Mouse (Mus musculus): Measurements from ENCODE around the gene Pam. TPM values are rescaled to one million over a fixed set of nuclear protein-coding genes. Genes with fewer than 3 reads are reported as not detected.

Pam gene
- total and polyA plus RNA-seq, 2 experiments: 11.8 to 30.5 TPM

GRCm38 (mm10) chr1:98028468-98028867 is 67.0 kb downstream of the Pam start:
- Histone ChIP-seq H3K9ac (ENCODE audit: low read depth, low read length) (no peak overlapping the region), H3K27me3 (ENCODE audit: control insufficient read depth, insufficient read depth, low read length) (no peaks in the 10 kb centered on the region), H3K79me2 (ENCODE audit: control insufficient read depth, insufficient read depth, low read length) (no peaks in the 10 kb centered on the region), H3K36me3 (ENCODE audit: control insufficient read depth, insufficient read depth, low read length) (no peaks in the 10 kb centered on the region), H3K4me1 (ENCODE audit: control insufficient read depth, insufficient read depth, low read length) (no peaks in the 10 kb centered on the region), H3K4me3 (ENCODE audit: insufficient read depth, low read depth, low read length) (no peak overlapping the region), H3K27ac (replicated peaks; ENCODE audit: insufficient read depth, low read depth, low read length) (no peak overlapping the region)
- TF ChIP-seq POLR2A (IDR thresholded peaks at IDR 0.05; ENCODE audit: extremely low read depth, insufficient read depth, low read length): no peak
- TF ChIP-seq CTCF (IDR thresholded peaks at IDR 0.05; ENCODE audit: low read depth, low read length): no peak
- DNase-seq (ENCODE audit: extremely low read depth, low read depth, low spot score): no peak
- 90% methylated on average over 5 of the region's 5 CpGs for WGBS

DNA sequence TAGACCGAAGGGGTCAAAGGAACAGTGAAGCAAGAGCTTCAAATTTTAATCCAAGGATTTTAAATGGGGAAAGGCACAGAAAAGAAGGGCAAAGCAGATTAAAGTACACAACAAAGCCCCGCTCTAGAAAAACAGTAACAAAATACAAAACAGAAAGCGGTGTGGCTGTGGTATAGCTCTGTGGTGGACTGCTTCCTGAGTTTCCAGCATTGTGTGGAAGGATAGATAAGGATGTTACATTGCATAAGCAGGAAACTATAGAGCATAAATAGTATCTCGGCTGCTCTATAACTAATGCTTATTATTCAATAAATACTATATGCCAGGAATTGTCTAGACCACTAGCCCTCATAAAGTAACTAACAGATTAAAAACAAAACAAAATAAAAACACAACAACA is 67.5 kb downstream of the Pam start:
- WGBS: 78% methylated on average over 4 of the region's 4 CpGs
- no peaks in the 10 kb centered on the region for H3K79me2 ChIP-seq (ENCODE audit: control insufficient read depth, insufficient read depth, low read length)
- no peaks in the 10 kb centered on the region for H3K36me3 ChIP-seq (ENCODE audit: control insufficient read depth, insufficient read depth, low read length)
- no peak overlapping the region for H3K9ac ChIP-seq (ENCODE audit: low read depth, low read length)
- DNase-seq (ENCODE audit: extremely low read depth, low read depth, low spot score): no peak
- TF ChIP-seq POLR2A (IDR thresholded peaks at IDR 0.05; ENCODE audit: extremely low read depth, insufficient read depth, low read length) (no peak), CTCF (IDR thresholded peaks at IDR 0.05; ENCODE audit: low read depth, low read length) (no peak)
- H3K27ac ChIP-seq (replicated peaks; ENCODE audit: insufficient read depth, low read depth, low read length): no peak overlapping the region
- H3K27me3 ChIP-seq (ENCODE audit: control insufficient read depth, insufficient read depth, low read length): no peaks in the 10 kb centered on the region
- H3K4me1 ChIP-seq (ENCODE audit: control insufficient read depth, insufficient read depth, low read length): no peaks in the 10 kb centered on the region
- H3K4me3 ChIP-seq (ENCODE audit: insufficient read depth, low read depth, low read length): no peak overlapping the region

DNA sequence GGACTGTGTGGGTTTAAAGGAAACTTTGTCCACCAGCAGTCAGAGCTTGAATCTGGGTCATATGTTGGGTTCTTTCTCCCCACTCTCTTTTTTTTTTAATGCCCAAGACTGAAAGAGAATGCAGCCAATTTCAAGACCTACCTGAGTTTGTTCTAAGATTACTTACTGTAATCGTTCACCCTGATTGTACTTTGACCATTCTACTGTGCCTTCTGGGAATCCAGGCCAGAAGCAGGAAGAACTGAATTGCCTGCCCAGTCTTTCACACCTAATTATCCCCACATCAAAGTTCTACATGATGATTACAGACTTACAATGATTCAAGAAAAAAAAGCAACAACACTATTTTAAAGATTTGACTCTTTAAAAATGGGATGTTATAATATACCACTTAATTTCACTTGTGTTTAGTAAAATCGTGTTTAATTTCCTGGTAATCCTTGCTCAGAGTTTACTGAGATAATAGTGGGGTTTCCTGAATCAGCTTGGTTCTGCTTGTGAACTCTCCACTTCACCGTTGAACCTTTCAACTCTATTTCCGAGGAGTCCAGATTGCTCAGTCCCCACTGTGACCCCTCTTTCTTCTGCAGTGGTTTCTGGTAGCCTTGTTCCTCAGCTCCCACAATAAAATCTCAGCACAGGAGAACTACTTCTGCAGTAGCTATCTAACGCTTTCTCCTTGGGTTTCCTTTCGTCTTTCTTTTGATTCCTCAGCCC is 69.4 kb downstream of the Pam start:
- Histone ChIP-seq H3K4me1 (ENCODE audit: control insufficient read depth, insufficient read depth, low read length) (no peaks in the 10 kb centered on the region), H3K4me3 (ENCODE audit: insufficient read depth, low read depth, low read length) (no peak overlapping the region), H3K9ac (ENCODE audit: low read depth, low read length) (no peak overlapping the region), H3K27ac (replicated peaks; ENCODE audit: insufficient read depth, low read depth, low read length) (no peak overlapping the region), H3K79me2 (ENCODE audit: control insufficient read depth, insufficient read depth, low read length) (no peaks in the 10 kb centered on the region), H3K36me3 (ENCODE audit: control insufficient read depth, insufficient read depth, low read length) (no peaks in the 10 kb centered on the region), H3K27me3 (ENCODE audit: control insufficient read depth, insufficient read depth, low read length) (no peaks in the 10 kb centered on the region)
- DNase-seq (ENCODE audit: extremely low read depth, low read depth, low spot score): no peak
- WGBS: 63% methylated on average over 6 of the region's 6 CpGs
- no peak for TF ChIP-seq POLR2A (IDR thresholded peaks at IDR 0.05; ENCODE audit: extremely low read depth, insufficient read depth, low read length)

DNA sequence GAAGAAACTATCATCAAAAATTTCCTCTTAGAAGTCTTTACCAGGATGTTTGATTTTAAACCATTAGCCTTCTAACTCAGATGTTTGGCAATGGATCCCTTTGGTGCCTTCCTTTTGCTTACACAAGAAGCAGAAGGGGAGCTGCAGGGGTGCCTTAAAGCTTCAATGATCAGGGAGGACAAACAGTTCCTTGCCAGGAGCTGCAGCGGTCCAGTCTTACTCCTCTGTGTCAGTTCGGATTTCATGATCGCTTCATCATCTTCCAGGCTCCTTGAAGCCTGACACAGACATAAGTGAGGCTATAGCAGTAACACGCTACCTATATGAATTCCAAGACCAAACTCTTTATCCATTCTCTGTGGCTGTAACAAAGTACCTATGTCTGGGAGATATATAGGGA is 71.6 kb downstream of the Pam start:
- Histone ChIP-seq H3K9ac (ENCODE audit: low read depth, low read length) (no peak overlapping the region), H3K79me2 (ENCODE audit: control insufficient read depth, insufficient read depth, low read length) (no peaks in the 10 kb centered on the region), H3K4me3 (ENCODE audit: insufficient read depth, low read depth, low read length) (no peak overlapping the region), H3K4me1 (ENCODE audit: control insufficient read depth, insufficient read depth, low read length) (no peaks in the 10 kb centered on the region), H3K27me3 (ENCODE audit: control insufficient read depth, insufficient read depth, low read length) (no peaks in the 10 kb centered on the region), H3K36me3 (ENCODE audit: control insufficient read depth, insufficient read depth, low read length) (no peaks in the 10 kb centered on the region), H3K27ac (replicated peaks; ENCODE audit: insufficient read depth, low read depth, low read length) (no peak overlapping the region)
- no peak for TF ChIP-seq CTCF (IDR thresholded peaks at IDR 0.05; ENCODE audit: low read depth, low read length)
- TF ChIP-seq POLR2A (IDR thresholded peaks at IDR 0.05; ENCODE audit: extremely low read depth, insufficient read depth, low read length): no peak
- DNase-seq (ENCODE audit: extremely low read depth, low read depth, low spot score): no peak
- WGBS: 84% methylated on average over 4 of the region's 4 CpGs

DNA sequence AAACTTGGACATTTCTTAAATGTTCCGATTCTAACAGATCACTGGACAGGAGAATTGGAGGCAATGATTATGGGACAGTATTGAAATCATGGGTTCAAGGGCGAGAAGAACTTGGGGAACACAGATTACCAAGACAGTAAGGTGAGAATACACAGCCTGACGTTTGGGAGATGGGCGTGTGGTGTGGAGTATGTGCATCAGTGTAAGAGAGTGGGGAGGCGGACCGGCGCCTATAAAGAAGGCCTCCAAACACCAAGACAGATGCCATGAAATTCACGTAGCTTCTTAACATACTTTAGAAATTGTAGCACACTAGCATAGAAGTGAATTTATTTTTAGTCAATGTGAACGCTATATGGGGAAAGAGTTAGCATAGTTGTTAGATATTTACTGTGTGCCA is 76.5 kb downstream of the Pam start:
- Histone ChIP-seq H3K4me3 (ENCODE audit: insufficient read depth, low read depth, low read length) (no peak overlapping the region), H3K27me3 (ENCODE audit: control insufficient read depth, insufficient read depth, low read length) (no peaks in the 10 kb centered on the region), H3K4me1 (ENCODE audit: control insufficient read depth, insufficient read depth, low read length) (no peaks in the 10 kb centered on the region), H3K36me3 (ENCODE audit: control insufficient read depth, insufficient read depth, low read length) (no peaks in the 10 kb centered on the region), H3K9ac (ENCODE audit: low read depth, low read length) (no peak overlapping the region), H3K79me2 (ENCODE audit: control insufficient read depth, insufficient read depth, low read length) (no peaks in the 10 kb centered on the region), H3K27ac (replicated peaks; ENCODE audit: insufficient read depth, low read depth, low read length) (no peak overlapping the region)
- 89% methylated on average over 9 of the region's 9 CpGs for WGBS
- TF ChIP-seq POLR2A (IDR thresholded peaks at IDR 0.05; ENCODE audit: extremely low read depth, insufficient read depth, low read length): no peak
- no peak for TF ChIP-seq CTCF (IDR thresholded peaks at IDR 0.05; ENCODE audit: low read depth, low read length)
- DNase-seq (ENCODE audit: extremely low read depth, low read depth, low spot score): no peak

GRCm38 (mm10) chr1:98016004-98016848 is 79.2 kb downstream of the Pam start:
- WGBS: 79% methylated on average over 10 of the region's 10 CpGs
- Histone ChIP-seq H3K9ac (ENCODE audit: low read depth, low read length) (no peak overlapping the region), H3K36me3 (ENCODE audit: control insufficient read depth, insufficient read depth, low read length) (no peaks in the 10 kb centered on the region), H3K79me2 (ENCODE audit: control insufficient read depth, insufficient read depth, low read length) (no peaks in the 10 kb centered on the region), H3K4me3 (ENCODE audit: insufficient read depth, low read depth, low read length) (no peak overlapping the region), H3K27me3 (ENCODE audit: control insufficient read depth, insufficient read depth, low read length) (no peaks in the 10 kb centered on the region), H3K4me1 (ENCODE audit: control insufficient read depth, insufficient read depth, low read length) (no peaks in the 10 kb centered on the region), H3K27ac (replicated peaks; ENCODE audit: insufficient read depth, low read depth, low read length) (no peak overlapping the region)
- no peak for DNase-seq (ENCODE audit: extremely low read depth, low read depth, low spot score)
- no peak for TF ChIP-seq POLR2A (IDR thresholded peaks at IDR 0.05; ENCODE audit: extremely low read depth, insufficient read depth, low read length)
